Mouse (Mus musculus) embryonic facial prominence, embryonic 11.5 days (tissue): ENCODE measurements around the gene Maff. TPM values are rescaled to one million over a fixed set of nuclear protein-coding genes. Genes with fewer than 3 reads are reported as not detected.
A peak's percentile ranks its signal among the peaks of the same experiment; 100 is the strongest.

Experiments used
- ATAC-seq: fragments of 200-750 bp; cut with Nextera tagmentation; replicated peaks from 2 replicates; pipeline ENCODE4 v1.8.0; 2017; ENCODE audit warnings: low read depth; ENCODE audit not compliant: insufficient number of reproducible peaks, low FRiP score, low TSS enrichment
- DNase-seq: peaks from one replicate; pipeline ENCODE4 v3.0.0-alpha.2; 2015; ENCODE audit warnings: low spot score
- H3K27ac ChIP-seq: fragments of 300-500 bp; sonication (generic); replicated peaks from 2 replicates; pipeline ENCODE4 v1.5.1; 2014; ENCODE audit warnings: mild to moderate bottlenecking, low read depth, low read length, control low read depth
- H3K27me3 ChIP-seq: fragments of 300-500 bp; sonication (generic); 2 replicates; pipeline ENCODE4 v1.6.1; 2014; ENCODE audit warnings: mild to moderate bottlenecking, low read length, moderate library complexity, mixed read lengths; ENCODE audit not compliant: control insufficient read depth, insufficient read depth
- H3K36me3 ChIP-seq: fragments of 300-500 bp; sonication (generic); replicated peaks from 2 replicates; pipeline ENCODE4 v1.6.1; 2014; ENCODE audit warnings: low read depth, mild to moderate bottlenecking, low read length, moderate library complexity, mixed read lengths; ENCODE audit not compliant: control insufficient read depth, insufficient read depth
- H3K4me1 ChIP-seq: fragments of 300-500 bp; sonication (generic); 2 replicates; pipeline ENCODE4 v1.6.1; 2014; ENCODE audit warnings: low read length, mixed read lengths; ENCODE audit not compliant: control insufficient read depth, insufficient read depth
- H3K4me2 ChIP-seq: fragments of 300-500 bp; sonication (generic); 2 replicates; pipeline ENCODE4 v1.6.1; 2014; ENCODE audit warnings: low read depth, mild to moderate bottlenecking, control low read depth, low read length, moderate library complexity
- H3K4me3 ChIP-seq: fragments of 300-500 bp; sonication (generic); 2 replicates; pipeline ENCODE4 v1.5.1; 2014; ENCODE audit warnings: low read depth, low read length, control low read depth
- H3K9ac ChIP-seq: fragments of 300-500 bp; sonication (generic); replicated peaks from 2 replicates; pipeline ENCODE4 v1.6.1; 2014; ENCODE audit warnings: mild to moderate bottlenecking, control low read depth, low read length
- H3K9me3 ChIP-seq: fragments of 300-500 bp; sonication (generic); replicated peaks from 2 replicates; pipeline ENCODE4 v1.6.1; 2016; ENCODE audit warnings: mild to moderate bottlenecking, low read length, inconsistent platforms, mixed read lengths; ENCODE audit not compliant: control insufficient read depth
- whole genome bisulfite sequencing: fragments of 180-500 bp; shearing (Covaris S2); extraction: QIAGEN DNeasy Blood & Tissue Kit; methylation state at CpG from one replicate; pipeline ENCODE4 v1.1.7; 2014; 5-methylcytosine and 5-hydroxymethylcytosine counted together
- polyA plus RNA-seq: library from polyadenylated mRNA; unstranded; fragments of >200 nt; fragmentation: Nextera tagmentation; extraction: Ambion mirVana; gene quantifications from 2 replicates; pipeline ENCODE4 v1.2.1, GENCODE M21; 2014

The Maff gene
- 2.2 and 2.5 TPM in 2 replicates for polyA plus RNA-seq

- peak within 1 kb of the TSS; percentile 97 for H3K4me2 ChIP-seq
- no peak for DNase-seq
- H3K27me3 ChIP-seq: no peaks in the 10 kb centered on the region; the same call in 1 of the 2 replicates
- peak within 1 kb of the TSS; percentile 77 for H3K4me3 ChIP-seq
- H3K27ac ChIP-seq: peak within 1 kb of the TSS; percentile 76
- H3K9ac ChIP-seq: peak within 1 kb of the TSS; percentile 69
- no peaks in the 10 kb centered on the region for H3K36me3 ChIP-seq
- peaks cover 7% of the 10 kb centered on the region; the same call in 1 of the 2 replicates for H3K4me1 ChIP-seq
- no peak for ATAC-seq
- WGBS: 45% methylated on average over 8 of the region's 8 CpGs
- H3K9me3 ChIP-seq: no peaks in the 10 kb centered on the region
These were observed at the start of gene Maff for GRCm38 (mm10) chr15:79346051-79346793. Maff (plus strand) TSS chr15:79346621.

DNA sequence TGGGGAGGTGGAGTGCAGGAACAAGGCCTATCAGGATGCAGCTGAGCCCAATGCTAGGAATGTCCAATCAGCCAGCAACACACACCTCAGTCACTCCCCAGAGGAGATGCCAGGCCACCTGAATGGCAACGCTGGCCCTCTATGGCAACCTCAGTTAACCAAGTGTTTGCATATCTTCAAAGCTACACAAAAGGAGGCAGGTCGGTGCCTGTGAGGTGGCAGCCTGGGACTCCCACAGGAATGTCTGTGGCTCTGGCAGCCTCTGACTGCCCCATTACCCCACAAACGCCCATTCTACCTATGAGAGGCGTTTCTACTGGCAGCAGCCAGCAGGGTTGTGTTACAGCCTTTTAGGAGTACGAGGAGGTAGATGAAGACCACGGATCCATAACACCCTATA lies 47.9 kb upstream of the Maff start:
- Histone ChIP-seq H3K27ac (no peak overlapping the region), H3K4me2 (no peak overlapping the region), H3K4me3 (no peak overlapping the region), H3K9ac (no peak overlapping the region), H3K36me3 (no peaks in the 10 kb centered on the region), H3K27me3 (no peaks in the 10 kb centered on the region), H3K9me3 (no peaks in the 10 kb centered on the region), H3K4me1 (no peaks in the 10 kb centered on the region)
- DNase-seq: no peak
- 85% methylated on average over 6 of the region's 6 CpGs for WGBS
- no peak for ATAC-seq

GRCm38 (mm10) chr15:79299563-79300155 lies 46.8 kb upstream of the Maff start:
- DNase-seq (no peak), ATAC-seq (no peak)
- H3K4me1 ChIP-seq: no peaks in the 10 kb centered on the region
- WGBS: 72% methylated on average over 2 of the region's 2 CpGs
- no peaks in the 10 kb centered on the region for H3K9me3 ChIP-seq
- H3K4me3 ChIP-seq: no peak overlapping the region
- H3K9ac ChIP-seq: no peak overlapping the region
- no peaks in the 10 kb centered on the region for H3K36me3 ChIP-seq
- no peak overlapping the region for H3K4me2 ChIP-seq
- H3K27ac ChIP-seq: no peak overlapping the region
- H3K27me3 ChIP-seq: no peaks in the 10 kb centered on the region

DNA sequence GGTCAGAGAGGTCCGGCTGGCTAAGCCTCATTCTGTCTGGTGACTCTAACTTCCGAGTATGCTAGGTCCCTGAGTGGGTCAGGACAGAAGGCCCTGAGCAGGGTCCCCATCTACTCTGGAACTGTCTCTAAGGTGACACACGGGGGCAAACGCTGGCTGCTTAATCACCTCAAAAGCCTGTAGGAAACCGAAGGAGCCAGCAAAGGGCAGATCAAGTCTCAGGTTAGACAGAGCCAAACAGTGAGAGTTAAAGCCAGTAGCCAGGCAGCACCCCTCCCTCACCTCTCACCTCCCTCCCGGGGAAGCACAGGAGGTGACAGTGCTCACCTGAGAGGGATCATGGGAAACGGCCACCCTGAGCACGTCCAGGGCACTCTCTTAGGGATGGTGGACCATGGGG lies 42.7 kb upstream of the Maff start:
- no peak overlapping the region for H3K9ac ChIP-seq
- DNase-seq (no peak), ATAC-seq (no peak)
- H3K4me1 ChIP-seq: no peaks in the 10 kb centered on the region
- H3K4me2 ChIP-seq: no peak overlapping the region
- no peak overlapping the region for H3K4me3 ChIP-seq
- H3K9me3 ChIP-seq: no peaks in the 10 kb centered on the region
- H3K27ac ChIP-seq: no peak overlapping the region
- H3K36me3 ChIP-seq: no peaks in the 10 kb centered on the region
- no peaks in the 10 kb centered on the region for H3K27me3 ChIP-seq
- WGBS: 81% methylated on average over 8 of the region's 8 CpGs

DNA sequence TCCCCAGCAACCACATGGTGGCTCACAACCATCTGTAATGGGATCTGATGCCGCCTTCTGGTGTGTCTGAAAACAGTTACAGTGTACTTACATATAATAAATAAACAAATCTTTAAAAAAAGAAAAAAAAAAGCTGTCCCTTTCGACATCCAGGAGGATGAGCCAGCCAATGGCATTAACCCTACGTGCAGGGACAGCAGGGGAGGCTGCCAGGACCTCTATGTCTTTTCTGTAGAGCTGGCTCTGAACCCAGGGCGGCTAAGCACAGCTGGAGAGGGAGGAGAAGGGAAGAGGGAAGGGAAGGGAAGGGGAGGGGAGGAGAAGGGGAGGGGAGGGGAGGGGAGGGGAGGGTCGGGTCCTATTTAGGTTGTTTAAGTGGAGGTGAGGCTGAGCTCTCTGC lies 41.6 kb upstream of the Maff start:
- Histone ChIP-seq H3K4me2 (no peak overlapping the region), H3K36me3 (no peaks in the 10 kb centered on the region), H3K9ac (no peak overlapping the region), H3K4me3 (no peak overlapping the region), H3K9me3 (no peaks in the 10 kb centered on the region), H3K27ac (no peak overlapping the region), H3K4me1 (no peaks in the 10 kb centered on the region), H3K27me3 (no peaks in the 10 kb centered on the region)
- WGBS: 63% methylated on average over 4 of the region's 5 CpGs
- ATAC-seq (no peak), DNase-seq (no peak)

DNA sequence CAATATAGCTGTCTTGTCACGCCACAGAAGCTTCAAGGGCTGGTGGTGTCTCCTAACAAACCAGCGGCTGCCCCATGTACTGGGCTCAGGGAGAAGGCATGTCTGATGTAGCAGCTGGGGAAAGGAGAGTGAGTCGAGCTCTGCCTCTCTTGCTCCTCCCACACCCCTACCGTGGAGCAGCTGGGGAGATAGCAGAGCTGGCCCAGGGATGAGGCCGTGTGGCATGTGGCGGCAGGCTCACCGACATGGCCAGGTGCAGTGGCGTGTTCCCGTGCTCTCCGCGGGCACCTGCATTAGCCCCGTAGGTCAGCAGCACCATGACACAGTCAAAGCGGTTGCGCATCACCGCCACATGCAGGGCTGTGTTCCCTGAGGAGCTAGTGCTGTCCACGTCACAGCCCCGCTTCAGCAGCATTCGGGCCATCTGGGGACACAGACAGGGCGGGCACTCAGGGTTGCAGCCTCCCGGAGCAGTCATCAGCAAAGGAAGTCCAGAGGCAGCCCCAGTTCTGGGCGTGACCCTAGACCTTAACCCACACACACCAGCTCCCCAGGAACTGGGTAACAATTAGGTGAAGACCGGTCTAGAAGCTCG lies 40.3 kb upstream of the Maff start:
- no peaks in the 10 kb centered on the region for H3K4me1 ChIP-seq
- H3K27me3 ChIP-seq: no peaks in the 10 kb centered on the region
- ATAC-seq: no peak
- H3K36me3 ChIP-seq: no peaks in the 10 kb centered on the region; the same call in 1 of the 2 replicates
- WGBS: 76% methylated on average over 23 of the region's 23 CpGs
- DNase-seq: no peak
- no peak overlapping the region for H3K4me3 ChIP-seq
- no peak overlapping the region for H3K9ac ChIP-seq
- no peaks in the 10 kb centered on the region for H3K9me3 ChIP-seq
- H3K27ac ChIP-seq: no peak overlapping the region
- no peak overlapping the region for H3K4me2 ChIP-seq

- WGBS: 70% methylated on average over 4 of the region's 4 CpGs
- no peak for ATAC-seq
These were observed 38.6 kb upstream of the Maff start for GRCm38 (mm10) chr15:79307861-79308260.

DNA sequence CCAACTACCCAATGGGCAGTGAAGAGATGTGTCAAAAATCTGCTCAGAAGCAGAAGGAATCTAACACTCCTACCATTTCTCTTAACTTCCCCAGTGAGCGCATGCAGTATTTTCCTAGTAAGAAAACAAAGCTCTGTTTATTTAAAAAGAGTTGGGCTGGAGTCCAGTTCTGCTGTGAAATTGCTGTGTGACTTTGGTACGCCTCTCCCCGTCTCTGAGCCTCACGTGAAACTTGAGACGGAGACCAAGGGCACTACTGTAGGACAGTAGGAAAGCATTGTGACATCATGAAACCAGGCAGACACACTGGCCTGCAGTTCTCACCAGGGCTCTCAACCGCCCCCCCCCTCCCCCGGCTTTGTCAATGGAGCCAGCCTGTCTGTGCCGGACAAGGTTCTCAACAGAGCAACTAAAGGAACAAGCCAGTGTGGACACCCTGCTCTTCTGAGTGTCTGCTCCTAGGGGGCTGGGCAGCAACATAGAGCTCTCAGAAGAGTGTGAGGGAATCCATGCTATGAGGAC lies 32.5 kb upstream of the Maff start:
- no peaks in the 10 kb centered on the region for H3K9me3 ChIP-seq
- H3K4me1 ChIP-seq: no peaks in the 10 kb centered on the region
- H3K36me3 ChIP-seq: no peaks in the 10 kb centered on the region; the same call in 1 of the 2 replicates
- ATAC-seq: no peak
- H3K4me3 ChIP-seq: no peak overlapping the region
- H3K9ac ChIP-seq: no peak overlapping the region
- 73% methylated on average over 8 of the region's 8 CpGs for WGBS
- DNase-seq: no peak
- no peak overlapping the region for H3K27ac ChIP-seq
- H3K27me3 ChIP-seq: no peaks in the 10 kb centered on the region
- no peak overlapping the region for H3K4me2 ChIP-seq

More at GRCm38 (mm10) chr15:79307861-79308260, 38.6 kb upstream of the Maff start:
- no peak overlapping the region for H3K9ac ChIP-seq
- DNase-seq: no peak
- no peaks in the 10 kb centered on the region for H3K4me1 ChIP-seq
- H3K9me3 ChIP-seq: no peaks in the 10 kb centered on the region
- H3K36me3 ChIP-seq: no peaks in the 10 kb centered on the region; the same call in 1 of the 2 replicates
- H3K27ac ChIP-seq: no peak overlapping the region
- H3K4me2 ChIP-seq: no peak overlapping the region
- no peak overlapping the region for H3K4me3 ChIP-seq
- no peaks in the 10 kb centered on the region for H3K27me3 ChIP-seq
